Mouse (Mus musculus) limb, embryonic 13.5 days (tissue): Measurements from ENCODE around the gene Rap1b. TPM values are rescaled to one million over a fixed set of nuclear protein-coding genes. Genes with fewer than 3 reads are reported as not detected.

Experiments used
- ATAC-seq: fragments of 200-750 bp; cut with Nextera tagmentation; 2 replicates; pipeline ENCODE4 v1.8.0; 2017; ENCODE audit warnings: low read depth, moderate number of reproducible peaks, moderate TSS enrichment; ENCODE audit not compliant: low FRiP score
- H3K27ac ChIP-seq: fragments of 300-500 bp; sonication (generic); 2 replicates; pipeline ENCODE4 v1.5.1; 2015; ENCODE audit warnings: inconsistent platforms, mild to moderate bottlenecking, moderate library complexity
- H3K27me3 ChIP-seq: fragments of 300-500 bp; sonication (generic); 2 replicates; pipeline ENCODE4 v1.6.1; 2015; ENCODE audit warnings: mild to moderate bottlenecking, inconsistent platforms
- H3K36me3 ChIP-seq: fragments of 300-500 bp; sonication (generic); 2 replicates; pipeline ENCODE4 v1.6.1; 2015; ENCODE audit warnings: inconsistent platforms, mild to moderate bottlenecking, moderate library complexity
- H3K4me1 ChIP-seq: fragments of 300-500 bp; sonication (generic); 2 replicates; pipeline ENCODE4 v1.6.1; 2015; ENCODE audit warnings: inconsistent platforms
- H3K4me2 ChIP-seq: fragments of 300-500 bp; sonication (generic); replicated peaks from 2 replicates; pipeline ENCODE4 v1.6.1; 2015; ENCODE audit warnings: inconsistent platforms, mild to moderate bottlenecking, moderate library complexity
- H3K4me3 ChIP-seq: fragments of 300-500 bp; sonication (generic); 2 replicates; pipeline ENCODE4 v1.5.1; 2015; ENCODE audit warnings: moderate library complexity, mild to moderate bottlenecking, inconsistent platforms
- H3K9ac ChIP-seq: fragments of 300-500 bp; sonication (generic); 2 replicates; pipeline ENCODE4 v1.6.1; 2015; ENCODE audit warnings: mild to moderate bottlenecking, inconsistent platforms
- H3K9me3 ChIP-seq: fragments of 300-500 bp; sonication (generic); 2 replicates; pipeline ENCODE4 v1.6.1; 2016; ENCODE audit warnings: inconsistent platforms
- WGBS: fragments of 180-500 bp; shearing (Covaris S2); methylation state at CpG from one replicate; pipeline ENCODE4 v1.1.7; 2015; 5-methylcytosine and 5-hydroxymethylcytosine counted together
- polyA plus RNA-seq: library from polyadenylated mRNA; unstranded; fragments of >200 nt; fragmentation: Nextera tagmentation; extraction: Ambion mirVana; gene quantifications from 2 replicates; pipeline ENCODE4 v1.2.1, GENCODE M21; 2015

Gene Rap1b
- polyA plus RNA-seq, 1 experiment from 2014 or later: 173 TPM

DNA sequence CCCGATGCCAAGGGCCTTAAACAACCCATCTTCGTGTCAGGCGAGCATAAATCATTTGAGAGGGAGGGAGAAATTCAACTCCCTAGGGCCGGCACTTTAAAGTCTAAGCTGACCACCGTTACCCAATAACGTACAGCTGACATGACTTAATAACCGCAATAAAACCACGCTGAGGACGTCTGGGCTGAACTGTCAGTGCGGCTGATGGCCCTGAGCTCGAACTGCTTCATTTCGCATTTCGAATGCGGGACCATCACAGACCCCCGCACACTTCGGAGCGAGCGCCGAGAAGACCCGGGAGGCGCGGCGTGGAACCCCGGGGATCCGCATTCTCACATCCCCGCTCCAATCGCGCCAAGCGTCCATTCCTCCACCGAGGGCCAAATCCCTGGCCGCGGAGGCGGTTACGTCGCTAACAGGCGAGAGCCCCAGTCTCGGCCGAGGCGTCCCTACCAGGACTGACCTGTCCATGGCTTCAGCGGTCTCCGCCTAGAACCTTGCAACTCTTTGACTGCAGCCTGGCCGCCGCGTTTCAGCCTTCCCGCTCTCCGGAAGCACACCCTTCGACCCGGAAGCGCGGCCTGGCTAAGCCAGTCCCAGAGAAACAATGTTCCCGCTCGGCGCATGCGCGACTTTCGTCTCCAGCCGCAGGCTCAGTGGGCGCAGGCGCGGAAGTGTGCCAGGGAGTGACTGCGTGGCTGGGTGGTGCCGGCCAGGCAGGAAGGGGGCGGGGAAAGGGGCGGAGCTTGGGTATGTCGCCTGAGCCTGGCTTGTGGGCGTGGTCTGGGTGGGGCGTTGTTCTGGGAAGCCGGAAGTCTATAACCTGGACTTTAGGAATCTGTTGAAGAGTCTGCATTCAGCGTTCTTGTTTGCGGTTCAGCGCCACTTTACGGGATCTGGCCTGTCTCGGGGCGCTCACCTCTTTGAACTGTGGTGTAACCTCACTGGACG lies 53.4 kb downstream of the Rap1b start, which contains the start of gene Nup107:
Gene Nup107 (minus strand): TSS at position 565 of the 951 bp plus-strand sequence.
- no peaks in the 10 kb centered on the region for H3K27me3 ChIP-seq
- H3K4me3 ChIP-seq: peak within 1 kb of the TSS; percentile 88
- peak within 1 kb of the TSS; percentile 67; the same call in 1 of the 2 replicates for H3K27ac ChIP-seq
- peaks cover 7% of the 10 kb centered on the region for H3K36me3 ChIP-seq
- peak; percentile 97 for ATAC-seq
- H3K4me2 ChIP-seq: peak within 1 kb of the TSS; percentile 84
- peaks cover 19% of the 10 kb centered on the region for H3K4me1 ChIP-seq
- no peaks in the 10 kb centered on the region for H3K9me3 ChIP-seq
- peak within 1 kb of the TSS; percentile 86 for H3K9ac ChIP-seq
- WGBS: under 1% methylated on average over 75 of the region's 75 CpGs

DNA sequence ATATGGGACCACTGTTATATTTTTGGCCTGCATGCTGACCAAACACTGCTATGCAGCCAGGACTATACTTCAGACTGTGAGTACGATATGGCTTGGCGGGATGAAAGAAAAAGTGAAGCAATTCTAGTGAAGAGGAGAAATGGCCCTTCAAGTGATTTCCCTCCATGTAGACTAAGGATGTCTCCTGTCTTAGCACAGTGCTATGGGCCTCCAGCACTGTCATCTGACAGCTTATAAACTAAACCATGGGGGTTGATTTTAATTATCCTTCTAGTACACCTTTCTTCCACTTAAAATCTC lies 54.7 kb downstream of the Rap1b start:
- WGBS: 90% methylated on average over 2 of the region's 2 CpGs
- Histone ChIP-seq H3K4me2 (peak overlapping the region; percentile 84), H3K4me1 (peaks cover 19% of the 10 kb centered on the region), H3K27ac (no peak overlapping the region), H3K9ac (peak overlapping the region; percentile 86; the same call in 1 of the 2 replicates), H3K9me3 (no peaks in the 10 kb centered on the region), H3K4me3 (peak overlapping the region; percentile 88), H3K36me3 (peaks cover 20% of the 10 kb centered on the region), H3K27me3 (no peaks in the 10 kb centered on the region)
- ATAC-seq: no peak

DNA sequence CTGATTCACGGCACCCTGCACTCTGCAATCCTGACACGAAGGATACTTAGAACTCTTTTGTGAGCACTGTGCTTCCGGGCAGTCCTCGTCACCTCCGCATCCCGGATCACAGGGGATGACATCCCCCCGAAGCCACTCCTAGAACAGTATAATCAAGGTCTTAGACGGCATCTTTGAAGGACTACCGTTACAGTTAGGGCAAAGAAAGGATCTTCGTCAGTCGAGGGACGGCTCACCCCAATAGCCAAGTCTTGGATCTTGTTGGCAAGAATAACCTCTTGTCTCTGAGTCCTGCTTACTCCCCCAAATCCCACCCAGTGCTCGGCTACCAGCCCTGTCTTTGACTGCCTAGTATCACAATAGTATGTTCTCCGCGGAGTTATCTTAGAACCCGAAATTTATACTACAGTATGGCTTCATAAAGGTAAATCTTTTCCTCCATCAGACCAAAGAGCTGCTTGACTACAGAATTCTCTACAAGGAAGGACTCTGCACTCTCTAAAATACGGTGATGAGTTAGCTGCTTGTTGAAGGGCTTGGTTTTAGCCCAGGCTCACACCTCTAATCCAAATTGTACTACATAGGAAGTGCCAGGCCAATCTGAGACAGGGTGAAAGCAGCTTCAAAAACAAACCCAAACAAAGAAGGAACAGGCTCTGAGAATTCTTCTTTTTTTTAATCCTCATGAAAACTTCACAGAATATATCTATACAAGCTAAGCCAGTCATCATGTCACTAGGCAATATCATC lies 55.2 kb downstream of the Rap1b start:
- Histone ChIP-seq H3K27me3 (no peaks in the 10 kb centered on the region), H3K4me3 (no peak overlapping the region), H3K9ac (no peak overlapping the region), H3K4me1 (peaks cover 19% of the 10 kb centered on the region), H3K4me2 (peak overlapping the region; percentile 84; the same call in 1 of the 2 replicates), H3K27ac (no peak overlapping the region), H3K9me3 (no peaks in the 10 kb centered on the region), H3K36me3 (peaks cover 25% of the 10 kb centered on the region)
- 95% methylated on average over 17 of the region's 17 CpGs for WGBS
- ATAC-seq: no peak

DNA sequence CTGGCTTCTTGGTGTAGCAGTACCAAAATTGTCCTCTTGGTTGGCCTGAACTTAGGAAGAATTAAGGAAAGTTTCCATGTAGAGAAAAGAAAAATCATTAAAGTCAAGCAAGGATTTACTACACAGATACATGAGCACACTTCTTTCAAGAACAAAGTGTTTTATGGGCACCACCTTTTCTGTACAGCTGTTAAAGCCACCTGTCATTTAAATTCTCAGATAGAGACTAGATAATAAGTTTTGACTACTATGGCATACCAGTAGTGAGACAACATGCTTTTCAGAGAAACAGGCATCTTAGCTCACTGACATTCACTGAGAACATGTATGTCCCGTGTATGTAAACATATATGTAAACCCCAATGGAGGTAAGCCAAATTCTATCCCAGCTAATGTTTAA lies 55.8 kb downstream of the Rap1b start:
- H3K9me3 ChIP-seq: no peaks in the 10 kb centered on the region
- H3K27ac ChIP-seq: no peak overlapping the region
- H3K4me3 ChIP-seq: no peak overlapping the region
- no peaks in the 10 kb centered on the region for H3K27me3 ChIP-seq
- H3K4me2 ChIP-seq: no peak overlapping the region
- H3K36me3 ChIP-seq: peaks cover 31% of the 10 kb centered on the region
- ATAC-seq: no peak
- 90% methylated on average over 1 of the region's 1 CpGs for WGBS
- H3K9ac ChIP-seq: no peak overlapping the region
- peaks cover 19% of the 10 kb centered on the region for H3K4me1 ChIP-seq

DNA sequence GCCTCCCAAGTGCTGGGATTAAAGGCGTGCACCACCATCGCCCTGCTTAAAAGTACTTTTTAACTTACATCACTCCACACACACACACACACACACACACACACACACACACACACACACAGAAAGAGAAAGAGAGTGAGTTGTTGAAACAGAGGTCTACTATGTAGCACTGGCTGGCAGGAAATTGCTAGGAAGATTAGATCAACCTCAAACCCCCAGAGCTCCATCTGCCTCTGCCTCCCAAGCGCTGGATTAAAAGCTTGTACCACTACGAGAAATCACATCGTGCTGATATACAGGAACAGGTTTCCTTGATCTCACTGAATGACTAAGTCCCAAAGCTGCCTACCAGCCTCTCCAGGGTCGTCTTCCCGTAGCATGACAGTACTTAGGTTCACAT lies 61.2 kb downstream of the Rap1b start:
- Histone ChIP-seq H3K9ac (no peak overlapping the region), H3K4me3 (no peak overlapping the region), H3K4me2 (no peak overlapping the region), H3K4me1 (no peaks in the 10 kb centered on the region), H3K9me3 (no peaks in the 10 kb centered on the region), H3K36me3 (peaks cover 80% of the 10 kb centered on the region), H3K27me3 (no peaks in the 10 kb centered on the region), H3K27ac (no peak overlapping the region)
- ATAC-seq: no peak
- 93% methylated on average over 7 of the region's 7 CpGs for WGBS

DNA sequence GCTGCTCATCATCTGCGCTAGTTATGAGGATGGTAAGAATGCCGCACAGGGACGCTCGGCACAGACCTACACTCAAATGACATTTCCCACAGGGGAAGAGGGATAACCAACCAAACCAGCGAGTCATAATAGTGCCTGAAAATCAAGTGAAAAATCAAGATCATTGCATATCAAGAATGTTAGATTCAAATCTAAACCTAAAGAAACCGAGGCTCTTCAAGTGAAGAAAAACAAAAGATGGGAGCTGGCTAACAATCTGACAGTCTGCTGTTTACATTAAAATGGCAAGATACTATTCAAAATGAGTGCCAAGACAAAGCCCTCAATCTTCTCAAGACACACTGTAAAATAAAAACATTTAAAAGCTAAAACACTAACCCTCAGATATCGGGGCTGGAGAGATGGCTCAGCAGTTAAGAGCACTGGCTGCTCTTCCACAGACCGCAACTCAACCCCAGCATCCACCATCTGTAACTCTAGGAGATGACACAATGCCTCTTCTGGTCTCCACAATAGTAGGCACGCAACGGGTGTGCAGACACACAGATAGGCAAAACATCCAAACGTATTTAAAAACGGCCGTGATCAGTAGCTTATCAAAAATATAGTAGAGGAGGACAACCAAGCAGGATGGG lies 61.9 kb downstream of the Rap1b start:
- H3K4me1 ChIP-seq: no peaks in the 10 kb centered on the region
- no peak overlapping the region for H3K27ac ChIP-seq
- H3K9me3 ChIP-seq: no peaks in the 10 kb centered on the region
- H3K27me3 ChIP-seq: no peaks in the 10 kb centered on the region
- H3K4me3 ChIP-seq: no peak overlapping the region
- WGBS: 96% methylated on average over 13 of the region's 13 CpGs
- H3K9ac ChIP-seq: no peak overlapping the region
- H3K4me2 ChIP-seq: no peak overlapping the region
- H3K36me3 ChIP-seq: peaks cover 85% of the 10 kb centered on the region
- no peak for ATAC-seq

DNA sequence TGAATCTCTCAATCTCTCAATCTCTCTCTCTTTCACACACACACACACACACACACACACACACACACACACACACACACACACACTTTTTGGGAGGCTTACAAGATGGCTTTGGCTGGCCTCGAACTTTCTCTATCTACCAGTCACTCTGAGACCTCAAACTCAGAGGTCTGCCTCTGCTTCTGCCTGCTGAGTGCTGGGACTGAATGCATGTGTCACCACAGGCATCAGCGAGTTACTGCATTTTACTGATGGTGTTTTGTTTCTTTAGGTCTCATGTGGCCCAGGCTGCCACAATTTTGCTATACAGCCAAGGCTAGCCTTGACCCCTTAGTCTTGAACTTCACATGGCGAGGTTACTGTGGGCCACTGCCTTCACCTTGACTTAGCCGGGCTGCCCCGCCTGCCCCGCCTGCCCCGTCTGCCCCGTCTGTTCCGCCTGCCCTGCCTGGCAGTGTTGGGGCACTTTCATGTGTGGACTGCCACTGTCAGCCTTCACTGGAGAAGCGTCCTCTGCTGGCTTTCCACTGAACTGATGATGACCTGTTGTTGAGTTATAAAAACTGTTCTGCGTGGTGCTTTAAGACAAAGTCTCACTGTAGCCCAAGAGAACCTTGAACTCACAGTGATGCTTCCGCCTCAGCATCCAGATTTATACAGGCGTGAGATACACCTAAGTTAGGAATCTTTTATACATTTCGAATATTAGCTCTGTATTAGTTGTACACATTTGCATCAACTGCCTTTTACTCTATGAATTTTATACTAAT lies 63.2 kb downstream of the Rap1b start:
- no peak overlapping the region for H3K27ac ChIP-seq
- WGBS: 93% methylated on average over 14 of the region's 14 CpGs
- peaks cover 93% of the 10 kb centered on the region for H3K36me3 ChIP-seq
- no peak overlapping the region for H3K4me3 ChIP-seq
- no peak overlapping the region for H3K9ac ChIP-seq
- H3K4me1 ChIP-seq: no peaks in the 10 kb centered on the region
- H3K9me3 ChIP-seq: no peaks in the 10 kb centered on the region
- no peak for ATAC-seq
- H3K4me2 ChIP-seq: no peak overlapping the region
- H3K27me3 ChIP-seq: no peaks in the 10 kb centered on the region

DNA sequence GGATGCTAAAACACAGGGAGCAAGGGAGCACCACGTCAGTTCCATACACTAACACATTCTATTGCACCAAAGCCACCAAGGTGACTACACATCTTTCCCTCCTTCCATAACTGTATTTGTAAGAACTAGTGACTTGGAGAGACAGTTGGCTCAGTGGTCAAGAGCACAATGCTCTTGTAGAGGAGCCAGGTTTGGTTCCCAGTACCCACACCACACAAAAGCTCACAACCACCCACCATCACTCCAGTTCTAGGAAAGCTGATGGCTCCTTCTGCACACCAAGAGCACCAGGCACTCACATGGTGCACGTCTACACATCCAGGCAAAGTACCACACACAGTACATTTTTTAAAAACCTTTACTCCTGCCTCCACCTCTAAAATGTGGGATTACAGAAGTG lies 63.8 kb downstream of the Rap1b start:
- Histone ChIP-seq H3K27me3 (no peaks in the 10 kb centered on the region), H3K27ac (no peak overlapping the region), H3K36me3 (peaks cover 90% of the 10 kb centered on the region), H3K4me2 (no peak overlapping the region), H3K9me3 (no peaks in the 10 kb centered on the region), H3K4me1 (no peaks in the 10 kb centered on the region), H3K9ac (no peak overlapping the region), H3K4me3 (no peak overlapping the region)
- no peak for ATAC-seq
- WGBS: 91% methylated on average over 2 of the region's 2 CpGs

DNA sequence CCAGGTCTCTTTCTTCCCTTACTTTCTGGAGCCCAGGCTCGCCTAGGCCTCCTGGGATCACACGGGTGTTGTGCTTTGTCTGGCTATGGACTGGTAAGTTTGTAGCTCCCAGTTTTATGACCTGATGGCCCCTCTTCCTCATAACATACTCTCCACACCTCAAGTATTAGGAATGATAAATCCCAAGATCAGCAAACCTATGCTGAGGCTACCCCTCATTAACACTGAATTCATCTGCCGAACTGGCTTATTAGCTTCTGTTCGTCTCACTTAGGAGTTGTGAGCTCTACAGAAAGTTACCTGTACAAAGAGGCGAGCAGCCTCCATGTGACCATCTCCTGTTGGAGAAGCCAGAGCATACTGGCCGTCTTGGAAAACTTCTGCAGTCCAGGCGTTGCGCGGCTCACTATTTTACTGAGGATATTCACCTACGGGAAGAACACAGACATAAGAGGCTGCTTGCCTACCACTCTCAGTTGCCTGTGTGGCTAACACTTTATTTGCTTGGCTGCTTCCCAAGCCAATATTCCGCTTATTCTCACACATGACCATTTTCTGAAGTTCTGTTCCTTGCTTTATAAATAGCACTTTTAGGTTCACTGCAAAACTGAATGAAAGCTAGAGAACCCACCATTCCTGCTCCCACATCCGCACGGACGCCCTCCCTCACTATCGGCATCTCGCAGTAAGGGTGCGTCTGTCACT lies 64.7 kb downstream of the Rap1b start:
- H3K4me1 ChIP-seq: no peaks in the 10 kb centered on the region
- no peak for ATAC-seq
- WGBS: 91% methylated on average over 17 of the region's 17 CpGs
- H3K9ac ChIP-seq: no peak overlapping the region
- H3K4me3 ChIP-seq: no peak overlapping the region
- H3K9me3 ChIP-seq: no peaks in the 10 kb centered on the region
- H3K4me2 ChIP-seq: no peak overlapping the region
- H3K27ac ChIP-seq: no peak overlapping the region
- no peaks in the 10 kb centered on the region for H3K27me3 ChIP-seq
- H3K36me3 ChIP-seq: peaks cover 89% of the 10 kb centered on the region

DNA sequence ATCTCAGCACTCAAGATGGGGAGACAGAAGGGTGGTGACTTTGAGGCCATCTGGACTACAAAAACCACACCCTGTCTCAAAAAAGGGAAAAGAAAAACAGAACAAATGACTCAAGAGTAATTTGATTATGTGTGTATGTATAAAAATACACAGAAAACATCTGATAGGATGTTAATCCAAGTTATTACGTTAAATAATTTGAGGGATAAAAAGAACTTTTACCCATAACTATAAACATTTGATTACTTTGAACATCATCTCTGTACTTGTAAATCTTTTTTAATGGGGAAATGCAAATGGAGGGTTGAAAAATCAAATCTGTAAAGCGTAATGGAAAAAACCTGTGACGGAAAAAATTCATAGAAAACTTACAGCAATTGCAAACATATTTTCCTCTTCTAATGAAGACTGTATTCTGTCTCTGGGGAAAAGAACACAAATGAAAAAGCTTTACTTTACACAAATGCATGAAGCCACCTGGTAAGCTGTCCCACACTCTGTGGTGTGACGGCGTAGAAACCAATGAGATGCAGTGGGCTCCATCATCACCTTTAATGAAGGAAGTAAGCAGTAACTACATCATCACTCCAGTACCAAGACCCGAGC lies 65.4 kb downstream of the Rap1b start:
- 84% methylated on average over 6 of the region's 6 CpGs for WGBS
- ATAC-seq: no peak
- Histone ChIP-seq H3K9me3 (no peaks in the 10 kb centered on the region), H3K4me1 (no peaks in the 10 kb centered on the region), H3K4me3 (no peak overlapping the region), H3K4me2 (no peak overlapping the region), H3K9ac (no peak overlapping the region), H3K27ac (no peak overlapping the region), H3K36me3 (peaks cover 88% of the 10 kb centered on the region), H3K27me3 (no peaks in the 10 kb centered on the region)
